Mouse (Mus musculus): ENCODE results near the gene Gatm.

- no peak for TF ChIP-seq CTCF (IDR thresholded peaks at IDR 0.05; ENCODE audit: low read depth)
- TF ChIP-seq EP300 (IDR thresholded peaks at IDR 0.05; ENCODE audit: low read depth), result no peak
These were observed 26.9 kb upstream of the Gatm start for GRCm38 (mm10) chr2:122638029-122638428.
